Comparison of ENCODE assay signal across 8 mouse cellular contexts in the genomic region with DNA sequence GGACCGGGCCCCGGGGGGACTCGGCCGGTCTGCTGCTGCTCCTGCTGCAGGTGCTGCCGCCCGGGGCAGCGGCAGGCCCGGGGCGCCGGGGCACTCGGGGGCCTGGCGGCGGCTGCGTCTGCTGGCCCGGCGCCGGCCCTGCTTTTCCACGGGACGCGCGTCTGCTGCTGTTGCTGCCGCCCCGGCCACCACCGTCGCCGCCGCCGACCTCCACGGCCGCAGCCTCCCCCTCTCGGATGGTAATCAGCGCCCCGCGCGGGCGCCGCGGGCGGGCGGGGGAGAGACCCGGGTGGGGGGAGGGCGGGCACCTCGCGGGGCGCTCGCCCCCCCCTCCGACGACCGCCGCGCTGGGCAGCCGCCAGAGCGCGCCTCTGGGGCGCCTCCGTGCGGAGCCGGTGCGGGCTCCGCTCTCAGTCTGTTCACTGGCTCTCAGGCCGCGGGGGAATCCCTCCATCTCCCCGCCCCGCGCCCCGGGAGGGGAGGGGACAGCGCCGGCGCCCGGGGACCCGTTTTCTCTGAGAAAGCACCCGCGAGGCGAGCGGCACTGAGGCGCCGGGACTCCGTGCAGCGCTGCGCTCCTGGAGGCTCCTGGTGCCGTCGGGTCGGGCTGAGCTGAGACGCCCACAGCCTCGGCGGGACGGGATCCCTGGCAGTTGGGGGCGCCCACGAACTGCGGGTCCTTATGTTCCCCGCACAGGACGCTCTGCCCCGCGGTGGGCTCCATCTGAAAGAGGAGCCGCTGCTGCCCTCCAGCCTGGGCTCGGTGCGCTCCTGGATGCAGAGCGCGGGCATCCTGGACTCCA. TPM values are rescaled to one million over a fixed set of nuclear protein-coding genes. Genes with fewer than 3 reads are reported as not detected.
A peak's percentile ranks its signal among the peaks of the same experiment; 100 is the strongest.
DNase-seq lines count a peak whose midpoint lies in the region; ATAC-seq lines count a peak whose summit lies in the region.

No protein-coding gene starts in this region.

- peak overlapping the region; percentile 81 for H3K9ac ChIP-seq in embryonic facial prominence, embryonic 14.5 days (ENCODE audit: low read depth, low read length)
- H3K9ac ChIP-seq in hindbrain, embryonic 11.5 days (ENCODE audit: low read depth, low read length) = peak overlapping the region; percentile 81
- H3K9ac ChIP-seq in limb, embryonic 13.5 days = peak overlapping the region; percentile 86

- DNase-seq in cerebellum, adult 18-20 months = peak; percentile 27 to 52
- DNase-seq in cerebellum, adult 8-10 months = no peak
- DNase-seq in R1 (ENCODE audit: low read depth, low spot score) = peak; percentile 66
- peak; percentile 76 for DNase-seq in embryonic facial prominence, embryonic 14.5 days (ENCODE audit: low spot score)
- DNase-seq in hindbrain, embryonic 11.5 days (ENCODE audit: low spot score) = peak; percentile 77
- peak; percentile 32 for DNase-seq in naive thymus-derived CD4-positive, alpha-beta T cell, adult 2 months (ENCODE audit: low read depth)
- DNase-seq in thymus, postnatal 0 days (ENCODE audit: low spot score) = peak; percentile 37

- peak; percentile 65 for ATAC-seq in embryonic facial prominence, embryonic 14.5 days (ENCODE audit: low read depth)
- peak; percentile 64 for ATAC-seq in hindbrain, embryonic 11.5 days (ENCODE audit: low FRiP score)
- ATAC-seq in limb, embryonic 13.5 days (ENCODE audit: low FRiP score, low read depth) = peak; percentile 57

- H3K27ac ChIP-seq in embryonic facial prominence, embryonic 14.5 days (replicated peaks; ENCODE audit: low read depth, low read length) = peak overlapping the region; percentile 76
- H3K27ac ChIP-seq in hindbrain, embryonic 11.5 days (ENCODE audit: low read depth, low read length) = peak overlapping the region; percentile 68
- peak overlapping the region; percentile 58; the same call in 1 of the 2 replicates for H3K27ac ChIP-seq in limb, embryonic 13.5 days

- no peaks in the 10 kb centered on the region for H3K9me3 ChIP-seq in embryonic facial prominence, embryonic 14.5 days (ENCODE audit: control insufficient read depth, low read length)
- no peaks in the 10 kb centered on the region for H3K9me3 ChIP-seq in hindbrain, embryonic 11.5 days (ENCODE audit: control insufficient read depth, low read length)
- no peaks in the 10 kb centered on the region for H3K9me3 ChIP-seq in limb, embryonic 13.5 days

- no peaks in the 10 kb centered on the region; the same call in 1 of the 2 replicates for H3K27me3 ChIP-seq in embryonic facial prominence, embryonic 14.5 days (replicated peaks; ENCODE audit: control insufficient read depth, insufficient read depth, low read length)
- H3K27me3 ChIP-seq in hindbrain, embryonic 11.5 days (ENCODE audit: control insufficient read depth, insufficient read depth, low read length) = peaks cover 13% of the 10 kb centered on the region
- H3K27me3 ChIP-seq in limb, embryonic 13.5 days = peaks cover 50% of the 10 kb centered on the region

- peaks cover 14% of the 10 kb centered on the region for H3K4me1 ChIP-seq in embryonic facial prominence, embryonic 14.5 days (ENCODE audit: control insufficient read depth, insufficient read depth, low read length)
- peaks cover 8% of the 10 kb centered on the region for H3K4me1 ChIP-seq in hindbrain, embryonic 11.5 days (replicated peaks; ENCODE audit: control insufficient read depth, insufficient read depth, low read length)
- H3K4me1 ChIP-seq in limb, embryonic 13.5 days = peaks cover 32% of the 10 kb centered on the region

- WGBS in embryonic facial prominence, embryonic 14.5 days = 0% methylated on average over 6 of the region's 99 CpGs
- 1% methylated on average over 31 of the region's 99 CpGs for WGBS in hindbrain, embryonic 11.5 days
- WGBS in limb, embryonic 13.5 days = under 1% methylated on average over 60 of the region's 99 CpGs

- H3K4me3 ChIP-seq in embryonic facial prominence, embryonic 14.5 days (ENCODE audit: low read depth, low read length) = peak overlapping the region; percentile 74
- H3K4me3 ChIP-seq in hindbrain, embryonic 11.5 days (ENCODE audit: low read depth, low read length) = peak overlapping the region; percentile 76
- H3K4me3 ChIP-seq in limb, embryonic 13.5 days = peak overlapping the region; percentile 76

- no peaks in the 10 kb centered on the region for H3K36me3 ChIP-seq in embryonic facial prominence, embryonic 14.5 days (ENCODE audit: control insufficient read depth, insufficient read depth, low read length)
- H3K36me3 ChIP-seq in hindbrain, embryonic 11.5 days (ENCODE audit: control insufficient read depth, insufficient read depth, low read length) = no peaks in the 10 kb centered on the region
- H3K36me3 ChIP-seq in limb, embryonic 13.5 days = peaks cover 11% of the 10 kb centered on the region; the same call in 1 of the 2 replicates

- peak overlapping the region; percentile 78 for H3K4me2 ChIP-seq in embryonic facial prominence, embryonic 14.5 days (ENCODE audit: low read depth, low read length)
- H3K4me2 ChIP-seq in hindbrain, embryonic 11.5 days (replicated peaks; ENCODE audit: low read depth, low read length) = peak overlapping the region; percentile 81
- H3K4me2 ChIP-seq in limb, embryonic 13.5 days (replicated peaks) = peak overlapping the region; percentile 75

RNA-seq across cellular contexts. Expression of a gene that starts 0.6 kb away (rescaled TPM):
- 4.2 and 5.1 TPM in 2 replicates for polyA plus RNA-seq in embryonic facial prominence, embryonic 14.5 days (2014; fragmentation: Nextera tagmentation; extraction: Ambion mirVana)
- polyA plus RNA-seq in hindbrain, embryonic 11.5 days (2014; fragmentation: Nextera tagmentation; extraction: Ambion mirVana) = 1.1 and 1.2 TPM in 2 replicates
- polyA plus RNA-seq in limb, embryonic 13.5 days (2015; fragmentation: Nextera tagmentation; extraction: Ambion mirVana) = 2.8 and 2.9 TPM in 2 replicates
- 0.12 and 0.15 TPM in 2 replicates for polyA plus RNA-seq in thymus, postnatal 0 days (2015; fragmentation: Nextera tagmentation; extraction: Ambion mirVana)

RNA-seq across cellular contexts. Expression of a gene that starts 11.2 kb away (rescaled TPM):
- polyA plus RNA-seq in embryonic facial prominence, embryonic 14.5 days (2014; fragmentation: Nextera tagmentation; extraction: Ambion mirVana) = 159 and 166 TPM in 2 replicates
- polyA plus RNA-seq in hindbrain, embryonic 11.5 days (2014; fragmentation: Nextera tagmentation; extraction: Ambion mirVana) = 141 and 147 TPM in 2 replicates
- polyA plus RNA-seq in limb, embryonic 13.5 days (2015; fragmentation: Nextera tagmentation; extraction: Ambion mirVana) = 155 and 158 TPM in 2 replicates
- 134 and 146 TPM in 2 replicates for polyA plus RNA-seq in thymus, postnatal 0 days (2015; fragmentation: Nextera tagmentation; extraction: Ambion mirVana)

RNA-seq across cellular contexts. Expression of a gene that starts 21.3 kb away (rescaled TPM):
- polyA plus RNA-seq in embryonic facial prominence, embryonic 14.5 days (2014; fragmentation: Nextera tagmentation; extraction: Ambion mirVana) = 229 and 230 TPM in 2 replicates
- 297 and 331 TPM in 2 replicates for polyA plus RNA-seq in hindbrain, embryonic 11.5 days (2014; fragmentation: Nextera tagmentation; extraction: Ambion mirVana)
- 300 and 311 TPM in 2 replicates for polyA plus RNA-seq in limb, embryonic 13.5 days (2015; fragmentation: Nextera tagmentation; extraction: Ambion mirVana)
- 322 and 360 TPM in 2 replicates for polyA plus RNA-seq in thymus, postnatal 0 days (2015; fragmentation: Nextera tagmentation; extraction: Ambion mirVana)
